Mouse (Mus musculus) lung, adult 2 months (tissue): Measurements from ENCODE around the gene Zfhx3.

ENCODE experiments used
- CTCF ChIP-seq: fragments of 200-500 bp; IDR thresholded peaks from 2 replicates; pipeline ENCODE4 v1.5.1; 2011; ENCODE audit warnings: mild to moderate bottlenecking, low read length, control low read depth; ENCODE audit not compliant: insufficient read depth
- POLR2A ChIP-seq: fragments of 200-500 bp; IDR thresholded peaks from 2 replicates; pipeline ENCODE4 v1.6.1; 2011; ENCODE audit warnings: low read depth, mild to moderate bottlenecking, control low read depth, low read length, borderline replicate concordance; ENCODE audit errors: extremely low read depth

DNA sequence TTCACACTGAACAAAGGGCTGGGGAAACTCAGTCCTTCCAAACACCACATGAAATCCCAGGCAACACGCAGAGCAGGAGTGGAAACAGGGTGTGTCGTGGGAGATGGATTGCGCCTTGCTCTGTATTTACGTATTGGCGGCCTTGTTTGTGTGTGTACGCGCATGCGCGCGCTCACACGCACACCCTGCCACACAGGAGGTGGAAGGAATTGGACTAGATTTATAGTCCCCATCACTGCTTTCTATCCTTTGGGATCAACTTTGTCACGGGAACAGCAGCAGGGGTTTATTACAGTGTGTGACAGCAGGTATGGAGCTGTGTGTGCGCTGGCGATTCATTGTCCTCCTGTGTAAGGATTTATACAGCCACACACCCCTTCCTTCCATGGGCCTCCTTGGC lies 228.4 kb downstream of the Zfhx3 start:
- no peak for TF ChIP-seq CTCF
- TF ChIP-seq POLR2A: no peak
